Mouse (Mus musculus) adrenal gland, adult 8-10 months (tissue): ENCODE data around the gene Cep41. TPM values are rescaled to one million over a fixed set of nuclear protein-coding genes. Genes with fewer than 3 reads are reported as not detected.

Experiments
- DNase-seq: peaks from one replicate; pipeline ENCODE4 v3.0.0; 2022
- total RNA-seq, 4 experiments: library from RNA; stranded (reverse); gene quantifications; 2 replicates each; pipeline ENCODE4 v1.2.4; 2022

Cep41 gene
- total RNA-seq, 4 experiments from 2014 or later: 7.9 to 11.6 (median 8.6) TPM

- no peak for DNase-seq
Measured at GRCm38 (mm10) chr6:30710371-30711364, 17.1 kb upstream of the Cep41 start.

- no peak for DNase-seq
Measured at GRCm38 (mm10) chr6:30709115-30709514, 15.6 kb upstream of the Cep41 start.

DNA sequence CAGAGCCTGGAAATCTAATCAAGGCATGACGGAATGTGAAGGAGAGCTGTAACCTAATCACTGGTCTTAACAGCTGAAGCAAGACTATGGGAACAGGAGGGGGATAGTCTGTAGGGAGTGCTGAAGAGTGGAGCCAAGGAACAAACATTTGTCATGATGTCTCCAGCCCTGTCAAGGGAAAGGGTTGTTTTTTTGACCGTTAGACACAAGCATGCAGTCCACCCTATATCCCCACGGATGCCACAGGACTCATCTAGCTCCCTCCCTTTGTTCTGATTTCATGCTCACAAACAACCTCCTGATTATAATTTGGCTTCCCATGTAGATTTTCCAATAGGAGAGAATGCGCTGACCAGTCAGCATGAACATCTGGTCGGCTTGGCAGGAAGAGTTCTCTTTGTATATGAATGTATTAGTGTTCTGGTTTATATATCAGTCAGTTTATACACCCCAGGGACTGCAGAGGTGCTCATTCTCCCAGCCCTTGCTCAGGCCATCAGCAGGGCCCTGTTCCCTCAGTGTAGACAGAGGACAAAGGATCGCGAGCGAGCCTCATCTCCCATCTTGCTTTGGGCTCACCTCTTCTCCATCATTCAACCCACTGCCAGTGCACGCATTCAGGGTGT lies 10.5 kb upstream of the Cep41 start:
- DNase-seq: no peak

- DNase-seq: no peak
Measured at GRCm38 (mm10) chr6:30703476-30703875, 9.9 kb upstream of the Cep41 start.

GRCm38 (mm10) chr6:30702881-30703280 lies 9.3 kb upstream of the Cep41 start:
- no peak for DNase-seq

DNA sequence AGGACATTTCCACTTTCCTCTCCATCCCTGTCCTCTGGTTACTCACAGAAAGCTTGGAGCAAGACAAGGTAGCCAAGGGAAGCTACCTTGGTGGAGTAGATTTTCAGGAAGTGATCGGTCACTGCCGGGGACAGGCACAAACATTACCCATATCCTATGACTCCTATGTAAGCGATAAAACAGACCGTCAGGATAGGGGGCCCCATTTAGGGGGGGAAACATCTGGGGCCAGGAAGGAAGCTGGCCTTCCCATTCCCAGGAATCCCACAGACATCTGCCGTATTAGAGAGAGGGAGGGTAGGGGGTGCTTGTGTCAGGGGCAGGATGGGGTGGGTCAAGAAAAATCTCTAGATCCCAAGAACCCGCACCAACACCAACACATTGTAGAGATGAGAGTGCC lies 6.6 kb upstream of the Cep41 start:
- no peak for DNase-seq

DNA sequence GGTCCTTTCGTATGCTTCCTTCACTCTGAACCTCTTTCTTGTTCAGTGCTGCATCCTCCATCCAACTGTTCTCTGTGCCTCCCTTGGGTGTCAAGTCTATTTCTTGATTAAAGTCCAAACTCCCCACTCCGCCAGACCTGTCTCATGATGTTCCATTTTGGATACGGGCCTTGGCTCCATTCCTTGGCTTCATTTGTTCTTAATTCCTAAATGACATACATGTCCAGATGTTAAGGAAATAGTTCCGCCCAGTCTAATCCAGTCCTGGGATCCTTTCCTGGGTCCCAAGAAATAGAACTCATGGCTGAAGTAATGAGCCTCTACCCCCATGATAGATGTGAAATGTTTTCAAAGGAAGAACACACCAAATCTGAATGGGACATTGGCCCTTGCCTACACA lies 4.5 kb upstream of the Cep41 start:
- DNase-seq: no peak

DNA sequence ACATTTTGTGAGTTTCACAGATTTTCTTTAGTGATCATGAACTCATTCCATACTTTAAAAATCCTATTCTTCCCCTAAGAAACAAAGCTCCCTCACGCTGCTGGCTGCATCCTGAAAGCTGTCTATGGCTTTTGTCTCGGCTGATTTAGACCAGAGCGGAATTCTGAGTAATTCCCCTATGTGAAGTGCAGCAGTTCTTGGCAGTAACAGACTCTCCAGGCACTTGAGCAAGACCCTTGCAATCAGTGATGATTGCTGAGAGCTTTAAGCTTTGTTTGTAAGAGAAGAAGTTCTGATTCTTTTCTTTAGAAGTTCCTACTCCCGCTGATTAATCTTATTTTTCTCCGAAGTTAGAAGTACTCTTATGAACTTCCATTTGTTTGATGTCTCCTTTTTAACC lies 3.9 kb upstream of the Cep41 start:
- DNase-seq: no peak

DNA sequence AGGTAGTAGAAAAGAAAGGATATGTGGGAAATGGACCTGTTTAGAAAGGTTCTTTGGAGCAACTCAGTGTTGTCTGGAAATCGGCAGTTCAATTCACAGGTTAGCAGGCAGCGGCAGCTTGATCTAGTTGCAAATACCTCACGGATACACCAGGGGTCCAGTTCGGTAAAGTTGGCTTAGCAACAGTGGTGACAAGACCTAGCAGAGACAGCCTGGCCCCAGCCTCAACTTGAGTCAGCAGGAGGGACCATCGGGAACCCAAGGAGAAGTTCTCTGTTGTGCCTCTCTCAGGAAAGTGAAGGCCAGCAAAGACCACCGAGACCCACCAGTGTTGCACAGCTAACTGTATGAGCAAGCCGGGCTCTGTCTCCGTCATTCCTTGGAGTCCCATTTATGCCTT lies 1.6 kb upstream of the Cep41 start:
- no peak for DNase-seq

- no peak for DNase-seq
Measured at GRCm38 (mm10) chr6:30694209-30694608, 660 bp upstream of the Cep41 start.

GRCm38 (mm10) chr6:30692826-30693225 lies 723 bp downstream of the Cep41 start:
- no peak for DNase-seq

DNA sequence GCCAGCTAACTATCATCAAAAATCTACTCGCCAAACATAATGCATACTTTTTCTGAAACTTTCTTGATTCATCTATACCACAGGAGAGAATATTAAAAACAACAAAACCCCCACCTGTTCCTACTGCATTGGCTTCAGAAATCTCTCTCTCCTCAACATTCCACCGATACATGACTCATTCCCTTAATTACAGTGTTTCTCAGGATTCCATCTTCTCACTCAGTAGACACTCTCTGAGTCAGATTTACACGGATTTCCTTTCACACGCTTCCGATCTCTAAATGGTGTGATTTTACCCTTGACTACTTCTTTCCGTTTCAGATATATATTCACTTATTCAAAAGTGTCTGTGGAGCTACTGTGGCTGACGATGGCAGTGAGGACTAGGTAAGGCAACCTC lies 6.4 kb downstream of the Cep41 start:
- no peak for DNase-seq

DNA sequence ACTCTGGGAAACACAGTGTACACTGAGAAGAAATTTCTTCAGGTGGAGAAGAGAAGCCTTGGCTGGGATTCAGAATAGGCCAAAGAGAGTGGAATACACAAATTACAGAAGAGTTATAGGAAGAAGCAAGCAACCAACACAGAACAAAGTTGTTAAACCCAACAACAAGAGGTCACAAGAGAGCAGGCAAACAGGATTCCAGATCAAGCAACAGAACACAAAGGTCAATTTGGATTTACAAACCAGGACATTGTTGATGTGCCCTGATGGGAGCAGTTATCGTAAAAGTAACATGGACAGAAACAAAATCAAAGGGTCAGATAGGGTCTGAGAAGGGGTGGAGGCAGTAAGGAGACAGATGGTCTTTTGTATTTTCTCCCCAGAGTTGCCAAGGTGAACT lies 9.0 kb downstream of the Cep41 start:
- no peak for DNase-seq

GRCm38 (mm10) chr6:30681935-30682900 lies 11.3 kb downstream of the Cep41 start:
- DNase-seq: no peak

DNA sequence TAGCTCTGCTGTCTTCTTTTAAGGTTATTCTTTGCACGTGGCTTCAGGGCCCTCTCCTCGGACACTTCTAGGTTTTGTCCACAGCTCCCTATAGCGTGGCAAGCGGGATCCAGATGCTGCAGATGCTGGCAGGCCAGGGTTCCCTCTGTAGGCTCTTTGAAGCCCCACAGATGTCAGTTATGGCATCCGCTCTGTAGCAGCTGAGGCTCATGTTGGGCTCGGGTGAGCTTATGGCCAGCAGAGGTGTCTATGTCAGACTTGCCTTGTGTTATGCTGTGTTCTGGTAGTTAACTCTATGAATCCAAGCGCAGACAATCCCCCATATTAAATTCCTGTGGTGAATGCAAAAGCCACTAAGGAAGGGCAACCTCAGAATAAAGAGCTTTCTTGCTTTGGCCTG lies 13.1 kb downstream of the Cep41 start:
- DNase-seq: no peak

GRCm38 (mm10) chr6:30679567-30679966 lies 14.0 kb downstream of the Cep41 start:
- DNase-seq: no peak

GRCm38 (mm10) chr6:30678482-30678881 lies 15.1 kb downstream of the Cep41 start:
- no peak for DNase-seq

DNA sequence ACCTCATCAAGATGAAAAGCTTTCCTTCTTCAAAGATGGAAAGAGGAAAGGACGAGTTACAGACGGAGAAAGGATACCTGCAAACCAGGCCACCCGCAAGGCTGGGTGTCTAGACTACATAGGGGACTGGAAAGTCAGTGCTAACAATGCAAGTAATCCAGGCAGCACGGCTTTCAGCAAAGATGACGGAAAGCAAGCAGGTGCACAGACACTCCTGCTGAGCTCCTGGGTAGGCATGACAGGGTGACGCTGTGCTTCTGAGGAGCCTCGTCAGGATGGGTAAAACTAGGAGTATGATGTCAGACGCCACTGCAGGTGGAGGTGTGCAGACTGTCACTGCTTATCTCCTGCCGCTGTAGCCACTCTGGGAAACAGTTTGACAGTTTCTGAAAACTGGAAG lies 16.0 kb downstream of the Cep41 start:
- DNase-seq: no peak

GRCm38 (mm10) chr6:30676506-30676905 lies 17.0 kb downstream of the Cep41 start:
- no peak for DNase-seq

DNA sequence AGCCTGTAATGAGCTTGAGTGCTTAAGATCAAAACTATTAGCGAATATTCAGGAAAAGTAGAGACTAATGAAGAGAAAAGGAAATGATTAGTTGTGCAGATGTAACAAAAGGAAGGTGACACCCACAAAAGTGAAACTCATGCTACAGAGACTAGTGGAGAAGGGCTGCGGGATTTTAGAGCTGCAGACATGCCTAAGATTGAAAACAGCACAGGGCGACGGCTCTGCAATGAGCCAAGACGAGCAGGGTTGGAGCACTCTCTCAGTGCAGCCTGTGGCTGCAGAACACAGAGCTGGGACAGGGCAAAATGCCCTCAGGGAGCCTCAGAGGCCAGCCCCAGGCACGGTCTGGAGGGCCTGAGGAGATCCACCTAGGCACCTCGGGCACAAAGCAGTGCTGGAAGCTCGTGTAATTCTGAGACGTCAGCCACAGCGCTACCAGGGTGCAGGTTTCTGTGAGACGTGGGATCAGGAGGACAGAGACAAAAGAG lies 18.2 kb downstream of the Cep41 start:
- peak; percentile 26 for DNase-seq

DNA sequence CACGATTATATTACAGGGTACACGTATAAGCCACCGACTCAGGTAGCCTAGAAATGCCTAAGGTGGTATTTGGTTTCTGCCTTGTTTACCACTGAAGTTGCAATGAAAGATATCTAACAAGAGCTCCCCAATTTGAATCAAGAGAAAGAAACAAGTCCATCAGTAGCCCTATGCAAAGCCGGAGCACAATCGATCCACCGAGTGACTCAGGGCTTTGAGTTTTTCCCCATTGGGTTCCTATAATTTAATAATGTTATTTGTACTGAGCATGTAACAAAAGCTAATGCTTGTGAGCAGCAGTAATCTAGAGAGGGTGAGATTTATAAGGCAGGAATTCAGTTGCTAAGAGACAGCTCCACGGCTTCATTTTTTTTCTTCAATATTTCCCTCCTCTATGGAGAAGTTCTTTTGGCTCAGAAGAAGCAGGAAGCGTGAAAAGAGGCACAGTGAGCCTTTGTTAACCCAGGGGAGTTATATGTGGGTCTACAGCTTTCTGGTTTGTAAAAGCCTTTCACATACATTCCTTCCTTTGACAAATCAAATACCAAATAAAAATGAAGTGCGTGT lies 18.8 kb downstream of the Cep41 start:
- no peak for DNase-seq
